Mouse (Mus musculus) thymus, adult 2 months (tissue): Measurements from ENCODE around the gene Rad21l. TPM values are rescaled to one million over a fixed set of nuclear protein-coding genes. Genes with fewer than 3 reads are reported as not detected.

Experiments
- DNase-seq: peaks from one replicate; pipeline ENCODE4 v3.0.0; 2021
- H3K27ac ChIP-seq: fragments of 200-500 bp; 2 replicates; pipeline ENCODE4 v1.5.1; 2012; ENCODE audit warnings: low read length, control low read depth; ENCODE audit not compliant: control insufficient read depth, insufficient read depth
- H3K27me3 ChIP-seq: fragments of 200-500 bp; 2 replicates; pipeline ENCODE4 v1.6.1; 2012; ENCODE audit warnings: mild to moderate bottlenecking, low read length, moderate library complexity, mixed read lengths; ENCODE audit not compliant: control insufficient read depth, insufficient read depth
- H3K36me3 ChIP-seq: fragments of 200-500 bp; 2 replicates; pipeline ENCODE4 v1.6.1; 2012; ENCODE audit warnings: mild to moderate bottlenecking, low read length, moderate library complexity; ENCODE audit not compliant: control insufficient read depth, insufficient read depth
- H3K4me1 ChIP-seq: fragments of 200-500 bp; replicated peaks from 2 replicates; pipeline ENCODE4 v1.6.1; 2012; ENCODE audit warnings: low read length; ENCODE audit not compliant: control insufficient read depth, insufficient read depth
- H3K4me3 ChIP-seq: fragments of 200-500 bp; 2 replicates; pipeline ENCODE4 v1.5.1; 2012; ENCODE audit warnings: mild to moderate bottlenecking, low read length, control low read depth, moderate library complexity; ENCODE audit not compliant: control insufficient read depth, insufficient read depth
- CTCF ChIP-seq: fragments of 200-500 bp; IDR thresholded peaks from 2 replicates; pipeline ENCODE4 v1.5.1; 2012; ENCODE audit warnings: mild to moderate bottlenecking, control low read depth, low read length, moderate library complexity, borderline replicate concordance; ENCODE audit not compliant: control insufficient read depth, poor library complexity, insufficient read depth; ENCODE audit errors: extremely low read depth
- POLR2A ChIP-seq: fragments of 200-500 bp; IDR thresholded peaks from 2 replicates; pipeline ENCODE4 v1.6.1; 2012; ENCODE audit warnings: mild to moderate bottlenecking, low read length, control low read depth, moderate library complexity; ENCODE audit not compliant: control insufficient read depth, poor library complexity, insufficient read depth; ENCODE audit errors: extremely low read depth
- WGBS: fragments of 180-500 bp; shearing (Covaris S2); methylation state at CpG from one replicate; pipeline ENCODE4 v1.1.7; 2018; 5-methylcytosine and 5-hydroxymethylcytosine counted together
- polyA plus RNA-seq: library from polyadenylated mRNA; depleted of rRNA; stranded (reverse); fragments of >200 nt; gene quantifications from 2 replicates; pipeline ENCODE4 v1.2.3, GENCODE M21; 2012

Rad21l gene
- polyA plus RNA-seq, 1 experiment: not detected

DNA sequence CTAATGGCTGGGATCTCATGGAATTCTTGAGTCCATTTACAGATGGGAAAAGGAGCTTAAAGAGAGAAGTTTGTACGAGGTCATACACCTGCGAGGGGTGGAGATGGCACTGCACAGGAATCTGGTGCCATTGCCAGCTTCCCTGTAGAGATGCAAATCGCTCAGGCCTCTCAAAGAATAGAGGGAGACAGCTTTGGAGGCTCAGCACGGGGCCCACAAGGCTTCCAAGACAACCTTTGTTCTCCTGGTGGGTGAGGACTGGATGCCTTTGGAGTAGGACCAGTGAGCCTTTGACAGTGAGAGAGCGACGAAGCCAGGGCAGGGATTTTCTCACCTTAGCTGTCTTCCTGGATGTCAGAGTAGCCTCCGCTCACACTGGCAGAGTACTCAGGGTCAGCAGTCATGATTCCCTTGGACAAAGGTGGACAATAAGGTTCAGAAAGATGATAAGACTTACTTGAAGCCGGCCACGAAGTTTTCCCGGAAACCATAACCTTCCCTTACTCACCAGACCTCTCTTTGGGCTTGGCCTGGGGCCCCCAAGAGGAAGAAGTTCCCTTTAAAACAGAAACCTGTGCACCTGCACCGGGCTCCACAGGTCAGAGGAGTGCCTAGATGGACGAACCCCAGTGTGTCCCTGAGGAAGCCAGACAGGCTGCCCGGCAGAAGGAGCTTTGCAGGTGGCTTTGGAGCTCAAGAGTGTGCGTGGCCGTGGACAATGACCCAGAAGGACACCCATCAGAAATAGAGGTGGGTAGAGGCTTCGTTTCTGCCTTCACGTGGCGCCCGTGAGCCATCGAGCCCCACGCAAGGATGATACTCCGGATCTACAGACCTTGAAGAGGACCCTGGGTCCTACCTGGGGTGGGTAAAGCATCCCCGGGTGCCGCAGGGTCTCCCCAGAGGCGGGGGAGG lies 33.2 kb upstream of the Rad21l start, which contains the start of gene Tmem74b:
Gene Tmem74b, plus strand, starts transcription at position 778 of the 915 bp plus-strand sequence.
- H3K4me3 ChIP-seq: 0 out of 2 replicates have a peak within 1 kb of the TSS, but pooled peaks have one; percentile 12
- TF ChIP-seq CTCF (no peak), POLR2A (no peak)
- no peak for DNase-seq
- no peaks in the 10 kb centered on the region for H3K4me1 ChIP-seq
- H3K36me3 ChIP-seq: no peaks in the 10 kb centered on the region
- WGBS: 13% methylated on average over 25 of the region's 25 CpGs
- peaks cover 10% of the 10 kb centered on the region; the same call in 1 of the 2 replicates for H3K27me3 ChIP-seq
- no peak within 1 kb of the TSS for H3K27ac ChIP-seq

DNA sequence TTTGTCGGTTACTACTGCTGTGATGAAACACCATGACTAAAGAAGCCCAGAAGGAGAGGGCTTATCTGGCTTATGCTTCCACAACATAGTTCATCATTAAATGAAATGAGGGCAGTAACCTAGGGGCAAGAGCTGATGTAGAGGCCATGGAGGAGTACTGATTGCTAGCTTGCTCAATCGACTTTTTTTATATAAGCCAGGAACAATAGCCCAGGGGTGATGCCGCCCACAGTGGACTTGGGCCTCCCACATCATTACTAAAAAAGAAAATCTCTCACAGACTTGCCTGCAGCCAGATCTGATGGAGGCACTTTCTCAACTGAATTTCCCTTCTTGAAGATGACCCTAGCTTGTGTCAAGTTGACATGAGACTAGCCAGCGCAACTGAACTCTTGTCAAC lies 14.6 kb upstream of the Rad21l start:
- DNase-seq: no peak
- no peak overlapping the region for H3K27ac ChIP-seq
- no peaks in the 10 kb centered on the region for H3K27me3 ChIP-seq
- H3K4me1 ChIP-seq: no peaks in the 10 kb centered on the region
- H3K4me3 ChIP-seq: no peak overlapping the region
- 95% methylated on average over 4 of the region's 4 CpGs for WGBS
- TF ChIP-seq CTCF (no peak), POLR2A (no peak)
- H3K36me3 ChIP-seq: no peaks in the 10 kb centered on the region

DNA sequence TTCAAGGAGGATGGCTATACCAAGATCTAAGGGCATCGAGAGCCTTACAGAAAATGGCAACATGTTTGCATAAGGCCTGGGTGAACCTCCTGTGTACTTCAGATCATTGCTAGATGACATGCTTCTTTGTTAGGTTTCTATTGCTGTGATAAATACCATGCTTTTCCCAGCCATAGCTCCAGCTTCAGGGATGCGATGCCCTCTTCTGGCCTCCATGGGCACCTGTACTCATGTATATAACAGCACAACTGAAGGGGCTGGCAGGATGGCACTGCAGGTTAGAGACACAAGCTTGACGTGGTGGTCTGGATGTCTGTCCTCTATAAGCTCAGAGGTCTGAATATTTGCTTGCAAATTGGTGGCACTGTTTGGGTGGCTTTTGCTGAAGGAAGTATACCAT lies 14.0 kb upstream of the Rad21l start:
- H3K36me3 ChIP-seq: no peaks in the 10 kb centered on the region
- DNase-seq: peak; percentile 15
- H3K4me1 ChIP-seq: no peaks in the 10 kb centered on the region
- no peak for TF ChIP-seq POLR2A
- no peak for TF ChIP-seq CTCF
- H3K27ac ChIP-seq: no peak overlapping the region
- H3K4me3 ChIP-seq: no peak overlapping the region
- WGBS: 54% methylated on average over 3 of the region's 3 CpGs
- no peaks in the 10 kb centered on the region for H3K27me3 ChIP-seq

DNA sequence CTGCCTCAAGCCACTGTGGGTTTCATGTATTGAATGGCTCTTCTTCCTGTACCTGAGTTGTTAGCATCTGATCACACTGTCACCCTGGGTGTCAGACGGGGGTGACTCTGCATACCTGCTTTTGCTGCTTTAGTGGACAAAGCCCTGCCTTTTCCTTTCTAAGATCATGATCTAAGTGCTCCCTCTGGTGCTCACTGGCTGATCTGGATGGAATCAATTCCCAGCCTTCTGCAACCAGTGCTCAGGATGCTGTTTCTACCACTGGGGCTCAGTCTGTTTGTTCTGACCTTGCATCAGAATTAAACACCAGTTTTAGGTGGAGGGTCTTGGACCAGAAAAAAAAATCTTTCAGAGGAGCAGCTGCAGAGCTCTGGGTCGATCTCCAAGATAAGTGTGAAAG lies 7.9 kb upstream of the Rad21l start:
- 69% methylated on average over 2 of the region's 2 CpGs for WGBS
- no peak for DNase-seq
- Histone ChIP-seq H3K4me1 (no peaks in the 10 kb centered on the region), H3K27me3 (no peaks in the 10 kb centered on the region), H3K36me3 (no peaks in the 10 kb centered on the region), H3K4me3 (no peak overlapping the region), H3K27ac (no peak overlapping the region)
- no peak for TF ChIP-seq CTCF
- TF ChIP-seq POLR2A: no peak

DNA sequence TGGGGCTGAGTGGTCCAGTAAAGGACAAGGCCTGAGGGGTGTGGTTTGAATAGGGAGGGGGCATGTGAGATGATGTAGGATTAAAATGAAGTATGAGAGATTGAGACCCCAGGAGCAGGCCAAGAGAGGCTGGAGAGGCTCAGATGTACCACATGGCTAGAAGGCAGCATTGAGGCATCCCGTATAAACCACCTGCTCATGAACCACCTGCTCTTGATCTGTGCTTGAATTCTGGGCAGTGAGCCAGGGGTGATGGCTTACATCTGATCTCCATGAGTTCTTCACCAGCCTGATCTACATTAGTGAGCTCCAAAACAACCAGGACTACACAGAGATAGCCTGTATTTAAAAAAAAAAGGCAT lies 2.6 kb upstream of the Rad21l start:
- no peaks in the 10 kb centered on the region for H3K4me1 ChIP-seq
- no peak overlapping the region for H3K4me3 ChIP-seq
- no peaks in the 10 kb centered on the region for H3K27me3 ChIP-seq
- TF ChIP-seq POLR2A (no peak), CTCF (no peak)
- no peak overlapping the region for H3K27ac ChIP-seq
- WGBS: 33% methylated on average over 1 of the region's 1 CpGs
- no peaks in the 10 kb centered on the region for H3K36me3 ChIP-seq
- DNase-seq: no peak

DNA sequence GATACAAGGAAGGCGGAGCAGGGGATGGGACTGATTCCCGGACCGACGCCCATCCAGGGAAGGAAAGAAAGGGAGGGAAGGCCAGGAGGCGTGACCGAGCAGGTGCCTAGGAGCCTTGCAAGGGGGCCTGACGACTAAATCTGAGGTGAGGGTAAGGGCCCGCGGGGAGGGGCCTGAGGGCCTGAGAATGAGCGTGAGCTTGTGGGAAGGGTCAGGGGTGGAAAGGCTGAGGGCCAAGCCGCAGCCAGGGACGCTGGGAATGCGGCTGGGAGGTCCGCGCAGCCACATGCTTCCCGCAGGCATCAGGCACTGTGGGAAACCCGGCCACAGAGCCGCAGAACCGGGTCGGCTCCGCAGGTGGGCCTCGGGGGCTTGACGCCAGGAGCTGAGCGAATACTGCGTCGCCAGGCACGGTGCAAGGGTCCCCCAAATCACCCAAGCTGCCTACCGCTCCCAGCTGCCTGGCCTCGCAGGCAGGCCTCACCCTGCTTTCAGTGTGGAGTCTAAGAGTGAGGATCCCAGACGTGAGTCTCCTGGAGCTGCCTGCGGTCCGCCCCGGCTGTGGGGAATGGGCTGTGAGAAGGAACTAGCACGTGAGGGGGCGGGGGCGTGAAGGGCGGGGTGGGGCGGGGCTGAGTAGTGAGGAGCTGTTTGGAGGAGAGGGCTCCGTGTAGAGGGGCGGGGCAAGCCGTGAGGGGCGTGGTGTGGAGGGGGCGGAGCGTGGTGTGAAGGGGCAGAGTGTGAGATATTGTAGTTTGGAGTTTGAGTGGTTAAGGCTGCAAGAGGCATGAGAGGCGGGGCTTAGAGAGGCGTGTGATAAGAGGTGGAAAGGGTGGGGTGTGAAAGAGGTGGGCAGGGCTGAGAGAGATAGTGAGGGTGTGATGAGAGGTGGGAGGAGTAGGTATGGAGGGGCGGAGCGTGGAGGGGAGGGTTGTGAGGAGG lies 2.0 kb upstream of the Rad21l start:
- no peak overlapping the region for H3K4me3 ChIP-seq
- H3K27me3 ChIP-seq: no peaks in the 10 kb centered on the region
- no peaks in the 10 kb centered on the region for H3K4me1 ChIP-seq
- H3K27ac ChIP-seq: no peak overlapping the region
- no peaks in the 10 kb centered on the region for H3K36me3 ChIP-seq
- no peak for DNase-seq
- TF ChIP-seq CTCF (no peak), POLR2A (no peak)
- 50% methylated on average over 48 of the region's 48 CpGs for WGBS
